Mouse (Mus musculus): ENCODE measurements around the gene Etfbkmt. TPM values are rescaled to one million over a fixed set of nuclear protein-coding genes. Genes with fewer than 3 reads are reported as not detected.

Gene Etfbkmt
- 18.6 and 18.8 TPM in 2 replicates for polyA plus RNA-seq (2015; fragmentation: Nextera tagmentation; extraction: Ambion mirVana)

DNA sequence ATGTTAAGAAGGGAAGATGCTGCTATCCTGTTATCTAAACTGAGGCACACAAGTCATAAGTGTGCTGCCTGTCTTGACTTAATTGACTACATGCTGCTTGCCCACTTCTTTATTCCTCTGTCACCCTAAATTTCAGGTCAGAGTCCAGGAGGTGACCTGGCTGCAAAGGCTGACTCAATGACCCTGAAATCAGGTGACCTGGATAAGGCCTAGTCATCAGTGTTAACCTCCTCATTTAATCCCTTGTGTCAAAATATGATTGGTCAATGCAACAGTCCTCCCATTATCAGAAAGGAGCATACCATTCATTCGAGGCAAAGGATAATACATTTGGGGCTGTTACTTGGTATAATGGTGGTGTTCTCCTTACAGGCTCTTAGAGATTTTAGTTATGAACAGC lies at the start of gene Etfbkmt:
Etfbkmt (plus strand) TSS at position 379 of the 400 bp plus-strand sequence.

GRCm38 (mm10) chr6:149101076-149101942 lies 38.3 kb upstream of the Etfbkmt start, which contains the start of gene Dennd5b:
Gene Dennd5b, minus strand, starts transcription at chr6:149101680.

DNA sequence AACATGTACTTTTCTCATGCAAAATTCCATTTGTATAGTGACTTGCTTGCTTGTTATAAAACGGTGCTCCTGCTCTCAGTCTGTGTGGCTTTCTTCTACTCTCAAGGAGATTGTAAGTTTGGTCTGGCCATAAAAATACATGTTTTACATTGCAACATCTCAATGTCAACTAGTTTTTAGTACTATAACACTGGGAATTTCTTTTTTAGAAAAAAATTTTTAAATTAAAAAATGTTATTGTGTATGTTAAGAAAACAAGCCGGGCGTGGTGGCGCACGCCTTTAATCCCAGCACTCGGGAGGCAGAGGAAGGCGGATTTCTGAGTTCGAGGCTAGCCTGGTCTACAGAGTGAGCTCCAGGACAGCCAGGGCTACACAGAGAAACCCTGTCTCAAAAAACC lies 9.8 kb upstream of the Etfbkmt start, which contains the start of gene Gm10203:
Gm10203 (plus strand) TSS at position 301 of the 400 bp plus-strand sequence.

DNA sequence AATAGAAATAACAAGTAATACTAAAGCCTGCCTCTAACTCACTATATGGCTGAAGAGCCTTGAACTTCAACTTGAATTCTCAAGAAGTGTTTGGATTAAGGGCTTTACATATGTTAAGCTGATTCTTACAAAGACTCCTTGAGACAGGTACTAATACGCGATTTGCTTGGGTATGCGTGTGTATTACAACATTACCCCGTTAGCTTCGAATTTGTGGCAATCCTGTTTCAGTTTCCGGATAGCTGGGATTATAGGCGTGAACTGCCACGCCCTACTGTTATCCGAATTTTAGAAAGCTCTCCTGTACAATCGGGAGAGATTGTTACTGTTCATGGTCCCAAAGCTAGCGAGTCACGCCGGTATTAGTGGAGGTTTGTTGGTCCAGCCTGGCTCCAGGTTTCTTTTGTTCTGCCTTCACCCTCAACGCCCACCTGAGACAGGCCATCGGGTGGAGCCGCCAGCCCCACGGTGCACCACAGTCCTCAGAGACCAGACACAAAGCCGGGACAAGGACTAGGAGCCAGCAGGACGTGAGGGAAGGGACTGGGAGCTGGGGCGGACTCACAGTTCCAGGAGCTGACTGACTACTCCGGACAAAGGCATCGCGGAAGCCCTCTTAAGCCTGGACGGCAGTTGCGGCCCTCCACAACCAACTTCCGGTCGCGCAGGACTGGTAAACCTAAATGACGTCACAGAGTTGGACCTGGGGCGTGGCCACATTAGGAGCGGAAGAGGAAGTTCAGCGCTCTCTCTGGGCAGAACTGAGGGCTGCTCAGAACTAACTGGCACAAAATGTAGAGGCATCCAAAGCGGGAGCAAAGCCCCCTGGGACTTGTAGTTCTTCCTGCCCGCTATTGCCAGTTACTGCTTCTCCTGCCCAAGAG lies 48.6 kb downstream of the Etfbkmt start, which contains the start of gene Amn1:
Amn1 (minus strand) TSS at position 672 of the 884 bp plus-strand sequence.

Other genes starting within 250 kb of the Etfbkmt start
- 9.4 and 10.3 TPM in 2 replicates for gene Caprin2, start 243.6 kb upstream of the Etfbkmt start, polyA plus RNA-seq (2015; fragmentation: Nextera tagmentation; extraction: Ambion mirVana)
- 23.2 and 25.7 TPM in 2 replicates for gene Sinhcaf, start 193.4 kb upstream of the Etfbkmt start, polyA plus RNA-seq (2015; fragmentation: Nextera tagmentation; extraction: Ambion mirVana)
- 1.4 and 1.9 TPM in 2 replicates for gene Dennd5b, start 38.2 kb upstream of the Etfbkmt start, polyA plus RNA-seq (2015; fragmentation: Nextera tagmentation; extraction: Ambion mirVana)
- not detected in 2 replicates for gene Gm10203, start 9.7 kb upstream of the Etfbkmt start, polyA plus RNA-seq (2015; fragmentation: Nextera tagmentation; extraction: Ambion mirVana)
- 11.6 and 12.8 TPM in 2 replicates for gene Amn1, start 48.9 kb downstream of the Etfbkmt start, polyA plus RNA-seq (2015; fragmentation: Nextera tagmentation; extraction: Ambion mirVana)
- gene Resf1, start 169.6 kb downstream of the Etfbkmt start, polyA plus RNA-seq (2015; fragmentation: Nextera tagmentation; extraction: Ambion mirVana) = 45.2 and 59.3 TPM in 2 replicates